Mouse (Mus musculus): ENCODE measurements at regions not wholly inside any gene's neighbourhood (a gene's known extent, or its start where the extent isn't known, plus 50 kb on each side); places are given as distances from the start of the nearest gene placed in this dataset.

- in situ Hi-C loops (cut with MseI, MboI): no loop called here
Measured at GRCm38 (mm10) chr15:72411956-72412355, 1422.4 kb upstream of the Gm6569 start.
